ENCODE assay signal across 8 mouse cellular contexts in genomic region chr16:85127661-85128346, GRCm38 (mm10). TPM values are rescaled to one million over a fixed set of nuclear protein-coding genes. Genes with fewer than 3 reads are reported as not detected.
DNase-seq lines count a peak whose midpoint lies in the region; ATAC-seq lines count a peak whose summit lies in the region.

No protein-coding gene starts in this region.

- H3K9ac ChIP-seq in kidney, embryonic 14.5 days (ENCODE audit: low read depth, low read length) = no peak overlapping the region
- no peak overlapping the region for H3K9ac ChIP-seq in embryonic facial prominence, embryonic 13.5 days

- intact Hi-C loops in left cerebral cortex, postnatal 25 days (cut with DNase I) = no loop called here

- H3K27me3 ChIP-seq in kidney, embryonic 14.5 days (ENCODE audit: control insufficient read depth, insufficient read depth, low read length) = no peaks in the 10 kb centered on the region
- no peaks in the 10 kb centered on the region for H3K27me3 ChIP-seq in embryonic facial prominence, embryonic 13.5 days
- no peaks in the 10 kb centered on the region for H3K27me3 ChIP-seq in limb, embryonic 10.5 days (ENCODE audit: low read depth, poor library complexity, severe bottlenecking)

- DNase-seq in kidney, adult 8-10 months = no peak
- peak; percentile 51 to 55 for DNase-seq in cerebellum, adult 18-20 months
- peak; percentile 30 for DNase-seq in limb, embryonic 10.5 days (ENCODE audit: low spot score)
- no peak for DNase-seq in thymus, adult 18-20 months
- no peak for DNase-seq in left cerebral cortex, postnatal 25 days (ENCODE audit: low spot score in 2 of 2)

- no peaks in the 10 kb centered on the region for H3K9me3 ChIP-seq in kidney, embryonic 14.5 days (ENCODE audit: control insufficient read depth, low read length)
- no peaks in the 10 kb centered on the region for H3K9me3 ChIP-seq in embryonic facial prominence, embryonic 13.5 days
- no peaks in the 10 kb centered on the region for H3K9me3 ChIP-seq in limb, embryonic 10.5 days (replicated peaks)

- H3K36me3 ChIP-seq in kidney, embryonic 14.5 days (ENCODE audit: control insufficient read depth, insufficient read depth, low read length) = no peaks in the 10 kb centered on the region
- H3K36me3 ChIP-seq in embryonic facial prominence, embryonic 13.5 days = no peaks in the 10 kb centered on the region
- H3K36me3 ChIP-seq in limb, embryonic 10.5 days = peaks cover 11% of the 10 kb centered on the region; the same call in 1 of the 2 replicates

- ATAC-seq in kidney, embryonic 14.5 days (ENCODE audit: low FRiP score, low TSS enrichment) = no peak; the same call in 1 of the 2 replicates
- no peak; the same call in 1 of the 2 replicates for ATAC-seq in embryonic facial prominence, embryonic 13.5 days (ENCODE audit: insufficient number of reproducible peaks, insufficient read depth, low FRiP score, low TSS enrichment, low read depth)
- ATAC-seq in megakaryocyte-erythroid progenitor cell, adult 5-6 weeks (replicated peaks; ENCODE audit: low FRiP score, low TSS enrichment, poor library complexity, severe bottlenecking) = no peak

- H3K4me3 ChIP-seq in kidney, embryonic 14.5 days (ENCODE audit: low read length) = no peak overlapping the region
- no peak overlapping the region for H3K4me3 ChIP-seq in embryonic facial prominence, embryonic 13.5 days
- H3K4me3 ChIP-seq in limb, embryonic 10.5 days = no peak overlapping the region; the same call in 1 of the 2 replicates

- 62% methylated on average over 11 of the region's 11 CpGs for WGBS in kidney, embryonic 14.5 days
- WGBS in embryonic facial prominence, embryonic 13.5 days = 39% methylated on average over 11 of the region's 11 CpGs
- 75% methylated on average over 11 of the region's 11 CpGs for WGBS in limb, embryonic 10.5 days

- H3K4me1 ChIP-seq in kidney, embryonic 14.5 days (ENCODE audit: control insufficient read depth, insufficient read depth, low read length) = peaks cover 28% of the 10 kb centered on the region
- H3K4me1 ChIP-seq in embryonic facial prominence, embryonic 13.5 days = peaks cover 54% of the 10 kb centered on the region
- peaks cover 60% of the 10 kb centered on the region for H3K4me1 ChIP-seq in limb, embryonic 10.5 days

- no peak overlapping the region for H3K4me2 ChIP-seq in kidney, embryonic 14.5 days (replicated peaks; ENCODE audit: low read depth, low read length)
- H3K4me2 ChIP-seq in embryonic facial prominence, embryonic 13.5 days = peak overlapping the region; percentile 32

- peak overlapping the region; percentile 89 for H3K27ac ChIP-seq in kidney, embryonic 14.5 days (ENCODE audit: low read depth, low read length)
- peak overlapping the region; percentile 91 for H3K27ac ChIP-seq in embryonic facial prominence, embryonic 13.5 days
- peak overlapping the region; percentile 81 for H3K27ac ChIP-seq in limb, embryonic 10.5 days

RNA-seq across cellular contexts. Expression of gene App, which starts 45.8 kb away (rescaled TPM):
- polyA plus RNA-seq in kidney, embryonic 14.5 days (2014; fragmentation: Nextera tagmentation; extraction: Ambion mirVana) = 166 and 225 TPM in 2 replicates
- 197 and 260 TPM in 2 replicates for polyA plus RNA-seq in embryonic facial prominence, embryonic 13.5 days (2015; fragmentation: Nextera tagmentation; extraction: Ambion mirVana)
- polyA plus RNA-seq in limb, embryonic 10.5 days (2016; fragmentation: Nextera tagmentation; extraction: Ambion mirVana) = 80.2 and 94.7 TPM in 2 replicates
- total RNA-seq in megakaryocyte-erythroid progenitor cell, adult 5-6 weeks (2014; fragmentation: Nextera tagmentation) = 0.83 and 2.8 TPM in 2 replicates
- total RNA-seq in megakaryocyte-erythroid progenitor cell, adult 5-6 weeks (2017) = 2.8 and 3.0 TPM in 2 replicates
- 1,000 to 10,000 TPM; 1,358 to 1,417 TPM for total RNA-seq in left cerebral cortex, postnatal 25 days (2021)

Comparison
In these comparisons a context has a peak if more than half of its experiments do, and no peak if none do; other contexts are left out.
1. DNase-seq: peak in cerebellum, adult 18-20 months (2 of 2) and limb, embryonic 10.5 days (single experiment); none in kidney, adult 8-10 months (0 of 2), thymus, adult 18-20 months (0 of 2) and left cerebral cortex, postnatal 25 days (0 of 2).
2. Peak in every context shown above with its lines, with median percentiles within 50 percentile points of each other: H3K27ac ChIP-seq.